Mouse (Mus musculus): ENCODE data around the gene Foxp1. TPM values are rescaled to one million over a fixed set of nuclear protein-coding genes. Genes with fewer than 3 reads are reported as not detected.

Gene Foxp1
- polyA plus RNA-seq, 1 experiment from 2014 or later = 36.4 TPM

GRCm38 (mm10) chr6:99065569-99066353 lies 456.8 kb downstream of the Foxp1 start:
- Histone ChIP-seq H3K4me1 (ENCODE audit: insufficient read depth, low read length) (peaks cover 8% of the 10 kb centered on the region; the same call in 1 of the 2 replicates), H3K4me2 (replicated peaks; ENCODE audit: low read depth, low read length) (no peak overlapping the region), H3K36me3 (ENCODE audit: insufficient read depth, low read length) (peaks cover 7% of the 10 kb centered on the region; the same call in 1 of the 2 replicates), H3K27me3 (ENCODE audit: insufficient read depth, low read length) (no peaks in the 10 kb centered on the region), H3K9ac (replicated peaks; ENCODE audit: low read length) (no peak overlapping the region), H3K27ac (ENCODE audit: low read length) (no peak overlapping the region), H3K9me3 (ENCODE audit: low read length) (no peaks in the 10 kb centered on the region), H3K4me3 (ENCODE audit: low read length) (no peak overlapping the region)
- ATAC-seq (ENCODE audit: low FRiP score, low TSS enrichment) = no peak
- 59% methylated on average over 9 of the region's 9 CpGs for WGBS

DNA sequence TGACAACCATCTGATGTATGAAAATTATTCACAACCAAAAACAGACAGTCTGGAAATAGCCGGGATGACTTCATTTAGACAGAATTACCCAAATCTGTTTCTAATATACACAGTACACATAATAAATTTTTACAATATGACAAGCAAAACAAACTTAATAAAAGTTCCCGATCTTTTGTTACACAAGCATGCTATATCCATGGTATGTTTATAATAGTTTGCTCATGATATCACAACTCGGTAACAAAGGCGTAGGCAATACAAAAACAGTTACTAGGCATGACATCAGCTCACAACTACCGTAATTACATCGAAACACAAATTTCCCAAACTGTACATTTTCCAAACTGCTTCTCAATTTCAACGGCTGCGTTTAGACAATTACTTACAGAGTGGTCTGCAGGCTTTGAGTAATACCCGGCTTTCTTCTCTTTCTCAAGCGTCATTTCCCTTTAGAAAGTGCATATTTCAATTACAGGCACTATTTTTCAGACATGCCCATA lies 458.5 kb downstream of the Foxp1 start:
- Histone ChIP-seq H3K4me2 (replicated peaks; ENCODE audit: low read depth, low read length) (no peak overlapping the region), H3K4me3 (ENCODE audit: low read length) (no peak overlapping the region), H3K27ac (ENCODE audit: low read length) (no peak overlapping the region), H3K27me3 (ENCODE audit: insufficient read depth, low read length) (no peaks in the 10 kb centered on the region), H3K9ac (replicated peaks; ENCODE audit: low read length) (no peak overlapping the region), H3K36me3 (ENCODE audit: insufficient read depth, low read length) (no peaks in the 10 kb centered on the region), H3K4me1 (ENCODE audit: insufficient read depth, low read length) (peaks cover 8% of the 10 kb centered on the region; the same call in 1 of the 2 replicates), H3K9me3 (ENCODE audit: low read length) (no peaks in the 10 kb centered on the region)
- ATAC-seq (ENCODE audit: low FRiP score, low TSS enrichment) = no peak
- WGBS = 81% methylated on average over 10 of the region's 10 CpGs

- H3K4me3 ChIP-seq (ENCODE audit: low read length) = no peak overlapping the region
- H3K27ac ChIP-seq (ENCODE audit: low read length) = no peak overlapping the region
- H3K27me3 ChIP-seq (ENCODE audit: insufficient read depth, low read length) = no peaks in the 10 kb centered on the region
- ATAC-seq (ENCODE audit: low FRiP score, low TSS enrichment) = no peak
- 80% methylated on average over 8 of the region's 8 CpGs for WGBS
- no peaks in the 10 kb centered on the region for H3K36me3 ChIP-seq (ENCODE audit: insufficient read depth, low read length)
- peaks cover 8% of the 10 kb centered on the region; the same call in 1 of the 2 replicates for H3K4me1 ChIP-seq (ENCODE audit: insufficient read depth, low read length)
- no peak overlapping the region for H3K9ac ChIP-seq (replicated peaks; ENCODE audit: low read length)
- no peaks in the 10 kb centered on the region for H3K9me3 ChIP-seq (ENCODE audit: low read length)
- H3K4me2 ChIP-seq (replicated peaks; ENCODE audit: low read depth, low read length) = no peak overlapping the region
These were observed 459.6 kb downstream of the Foxp1 start for GRCm38 (mm10) chr6:99062931-99063330.

GRCm38 (mm10) chr6:99058688-99059087 lies 463.8 kb downstream of the Foxp1 start:
- WGBS = 58% methylated on average over 3 of the region's 3 CpGs
- H3K4me1 ChIP-seq (ENCODE audit: insufficient read depth, low read length) = no peaks in the 10 kb centered on the region

DNA sequence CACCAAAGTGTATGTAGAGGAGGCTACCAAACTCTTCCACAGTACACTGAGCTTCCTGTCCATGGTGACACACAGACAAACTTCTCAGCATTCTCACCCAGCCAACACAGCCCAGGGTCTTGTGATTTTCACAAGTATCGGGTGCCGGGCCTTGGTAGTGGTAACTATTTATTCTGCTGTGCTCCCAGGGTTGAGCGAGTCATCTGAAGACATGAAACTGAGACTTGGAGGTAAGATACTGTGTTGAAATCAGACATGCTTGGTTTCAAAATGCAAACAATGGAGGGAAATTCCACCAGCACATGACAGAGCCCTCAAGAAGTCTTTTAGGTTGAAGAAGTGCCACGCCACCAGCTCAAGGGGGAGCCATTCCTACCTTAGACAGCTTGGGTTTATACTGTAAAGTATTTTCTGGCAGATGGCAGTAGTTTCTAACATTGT lies 465.4 kb downstream of the Foxp1 start:
- Histone ChIP-seq H3K27me3 (ENCODE audit: insufficient read depth, low read length) (no peaks in the 10 kb centered on the region), H3K4me2 (replicated peaks; ENCODE audit: low read depth, low read length) (no peak overlapping the region), H3K4me3 (ENCODE audit: low read length) (no peak overlapping the region), H3K36me3 (ENCODE audit: insufficient read depth, low read length) (no peaks in the 10 kb centered on the region), H3K27ac (ENCODE audit: low read length) (no peak overlapping the region), H3K9ac (replicated peaks; ENCODE audit: low read length) (no peak overlapping the region), H3K4me1 (ENCODE audit: insufficient read depth, low read length) (no peaks in the 10 kb centered on the region), H3K9me3 (ENCODE audit: low read length) (no peaks in the 10 kb centered on the region)
- no peak for ATAC-seq (ENCODE audit: low FRiP score, low TSS enrichment)
- 75% methylated on average over 4 of the region's 4 CpGs for WGBS

More at GRCm38 (mm10) chr6:99058688-99059087, 463.8 kb downstream of the Foxp1 start:
- H3K27me3 ChIP-seq (ENCODE audit: insufficient read depth, low read length) = no peaks in the 10 kb centered on the region
- H3K9me3 ChIP-seq (ENCODE audit: low read length) = no peaks in the 10 kb centered on the region
- no peak overlapping the region for H3K4me3 ChIP-seq (ENCODE audit: low read length)
- H3K36me3 ChIP-seq (ENCODE audit: insufficient read depth, low read length) = no peaks in the 10 kb centered on the region
- no peak overlapping the region for H3K4me2 ChIP-seq (replicated peaks; ENCODE audit: low read depth, low read length)
- H3K27ac ChIP-seq (ENCODE audit: low read length) = no peak overlapping the region
- H3K9ac ChIP-seq (replicated peaks; ENCODE audit: low read length) = no peak overlapping the region
- ATAC-seq (ENCODE audit: low FRiP score, low TSS enrichment) = no peak

GRCm38 (mm10) chr6:99056379-99056778 lies 466.1 kb downstream of the Foxp1 start:
- no peaks in the 10 kb centered on the region for H3K9me3 ChIP-seq (ENCODE audit: low read length)
- H3K27me3 ChIP-seq (ENCODE audit: insufficient read depth, low read length) = no peaks in the 10 kb centered on the region
- no peak overlapping the region for H3K4me2 ChIP-seq (replicated peaks; ENCODE audit: low read depth, low read length)
- ATAC-seq (ENCODE audit: low FRiP score, low TSS enrichment) = no peak
- H3K9ac ChIP-seq (replicated peaks; ENCODE audit: low read length) = no peak overlapping the region
- no peak overlapping the region for H3K4me3 ChIP-seq (ENCODE audit: low read length)
- H3K4me1 ChIP-seq (ENCODE audit: insufficient read depth, low read length) = no peaks in the 10 kb centered on the region
- 67% methylated on average over 2 of the region's 2 CpGs for WGBS
- no peak overlapping the region for H3K27ac ChIP-seq (ENCODE audit: low read length)
- no peaks in the 10 kb centered on the region for H3K36me3 ChIP-seq (ENCODE audit: insufficient read depth, low read length)

DNA sequence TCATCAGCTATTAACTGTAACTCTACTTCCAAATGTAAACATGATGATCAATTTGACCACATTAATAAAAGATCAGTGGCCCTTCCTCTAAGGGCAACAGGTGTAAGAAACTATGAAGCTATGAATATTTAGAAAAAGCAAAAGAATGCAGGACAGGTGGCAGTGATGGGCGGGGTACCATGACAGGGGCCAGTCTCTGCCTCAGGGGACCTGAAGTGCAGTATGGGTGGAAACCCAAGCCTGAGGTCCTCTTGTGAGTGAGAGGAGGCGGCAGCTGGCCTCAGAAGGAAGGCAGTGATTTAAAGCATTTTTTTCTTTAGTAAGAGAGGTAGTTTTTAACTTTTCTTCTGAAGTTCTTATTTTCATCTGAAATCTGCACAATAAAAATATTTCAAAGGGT lies 468.5 kb downstream of the Foxp1 start:
- Histone ChIP-seq H3K4me1 (ENCODE audit: insufficient read depth, low read length) (no peaks in the 10 kb centered on the region), H3K9ac (replicated peaks; ENCODE audit: low read length) (no peak overlapping the region), H3K27ac (ENCODE audit: low read length) (no peak overlapping the region), H3K9me3 (ENCODE audit: low read length) (no peaks in the 10 kb centered on the region), H3K36me3 (ENCODE audit: insufficient read depth, low read length) (no peaks in the 10 kb centered on the region), H3K4me2 (replicated peaks; ENCODE audit: low read depth, low read length) (no peak overlapping the region), H3K27me3 (ENCODE audit: insufficient read depth, low read length) (no peaks in the 10 kb centered on the region), H3K4me3 (ENCODE audit: low read length) (no peak overlapping the region)
- no peak for ATAC-seq (ENCODE audit: low FRiP score, low TSS enrichment)
- WGBS = 80% methylated on average over 2 of the region's 2 CpGs

GRCm38 (mm10) chr6:99053111-99053510 lies 469.4 kb downstream of the Foxp1 start:
- Histone ChIP-seq H3K4me2 (replicated peaks; ENCODE audit: low read depth, low read length) (no peak overlapping the region), H3K9me3 (ENCODE audit: low read length) (no peaks in the 10 kb centered on the region), H3K36me3 (ENCODE audit: insufficient read depth, low read length) (no peaks in the 10 kb centered on the region), H3K9ac (replicated peaks; ENCODE audit: low read length) (no peak overlapping the region), H3K27me3 (ENCODE audit: insufficient read depth, low read length) (no peaks in the 10 kb centered on the region), H3K4me1 (ENCODE audit: insufficient read depth, low read length) (no peaks in the 10 kb centered on the region), H3K27ac (ENCODE audit: low read length) (no peak overlapping the region), H3K4me3 (ENCODE audit: low read length) (no peak overlapping the region)
- ATAC-seq (ENCODE audit: low FRiP score, low TSS enrichment) = no peak
- 78% methylated on average over 7 of the region's 7 CpGs for WGBS

GRCm38 (mm10) chr6:99051724-99052123 lies 470.8 kb downstream of the Foxp1 start:
- ATAC-seq (ENCODE audit: low FRiP score, low TSS enrichment) = no peak

GRCm38 (mm10) chr6:99050288-99051006 lies 472.1 kb downstream of the Foxp1 start:
- H3K4me2 ChIP-seq (replicated peaks; ENCODE audit: low read depth, low read length) = no peak overlapping the region
- ATAC-seq (ENCODE audit: low FRiP score, low TSS enrichment) = no peak
- no peaks in the 10 kb centered on the region for H3K36me3 ChIP-seq (ENCODE audit: insufficient read depth, low read length)
- H3K27me3 ChIP-seq (ENCODE audit: insufficient read depth, low read length) = no peaks in the 10 kb centered on the region
- no peaks in the 10 kb centered on the region for H3K4me1 ChIP-seq (ENCODE audit: insufficient read depth, low read length)
- whole genome bisulfite sequencing = 90% methylated on average over 3 of the region's 3 CpGs
- H3K9ac ChIP-seq (replicated peaks; ENCODE audit: low read length) = no peak overlapping the region
- no peak overlapping the region for H3K4me3 ChIP-seq (ENCODE audit: low read length)
- no peaks in the 10 kb centered on the region for H3K9me3 ChIP-seq (ENCODE audit: low read length)
- no peak overlapping the region for H3K27ac ChIP-seq (ENCODE audit: low read length)

More at GRCm38 (mm10) chr6:99051724-99052123, 470.8 kb downstream of the Foxp1 start:
- Histone ChIP-seq H3K4me2 (replicated peaks; ENCODE audit: low read depth, low read length) (no peak overlapping the region), H3K27ac (ENCODE audit: low read length) (no peak overlapping the region), H3K27me3 (ENCODE audit: insufficient read depth, low read length) (no peaks in the 10 kb centered on the region), H3K36me3 (ENCODE audit: insufficient read depth, low read length) (no peaks in the 10 kb centered on the region), H3K4me3 (ENCODE audit: low read length) (no peak overlapping the region), H3K9me3 (ENCODE audit: low read length) (no peaks in the 10 kb centered on the region), H3K9ac (replicated peaks; ENCODE audit: low read length) (no peak overlapping the region), H3K4me1 (ENCODE audit: insufficient read depth, low read length) (no peaks in the 10 kb centered on the region)

Data from kidney, embryonic 16.5 days (tissue).